Mouse (Mus musculus) bone marrow macrophage, adult 2 months (primary cell): Measurements from ENCODE around the gene Tll1.

Experiments used
- CTCF ChIP-seq: IDR thresholded peaks from 2 replicates; pipeline ENCODE4 v1.5.1; 2012; ENCODE audit warnings: low read depth, mild to moderate bottlenecking, low read length, moderate library complexity
- POLR2A ChIP-seq: IDR thresholded peaks from 2 replicates; pipeline ENCODE4 v1.6.1; 2012; ENCODE audit warnings: mild to moderate bottlenecking, low read depth, low read length, borderline replicate concordance

- TF ChIP-seq POLR2A (no peak), CTCF (no peak)
These were observed 9.3 kb upstream of the Tll1 start for GRCm38 (mm10) chr8:64215374-64215773.
